Mouse (Mus musculus): ENCODE measurements around the gene Xpnpep3. TPM values are rescaled to one million over a fixed set of nuclear protein-coding genes. Genes with fewer than 3 reads are reported as not detected.

The Xpnpep3 gene
- polyA plus RNA-seq, 1 experiment = 5.9 TPM

DNA sequence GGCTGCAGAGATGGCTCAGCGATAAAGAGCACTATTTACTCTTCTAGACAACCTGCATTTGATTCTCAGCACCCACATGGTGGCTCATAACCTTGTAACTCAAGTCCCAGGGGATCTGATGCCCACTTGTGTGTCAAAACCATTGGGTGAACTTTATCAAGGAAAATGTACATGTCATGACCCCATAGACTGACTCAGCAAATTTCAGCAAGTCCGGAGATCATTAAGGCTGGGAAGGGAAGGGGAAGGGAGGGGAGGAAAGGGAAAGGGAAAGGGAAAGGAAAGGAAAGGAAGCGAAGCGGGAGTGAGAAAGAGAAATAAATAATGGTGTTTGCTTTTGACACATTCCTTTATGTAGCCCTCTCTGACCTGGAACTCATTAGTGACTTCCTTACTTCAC, 18.1 kb downstream of the Xpnpep3 start:
- no peak overlapping the region for H3K27ac ChIP-seq (ENCODE audit: control insufficient read depth, insufficient read depth, low read depth, low read length, poor library complexity)
- WGBS = 87% methylated on average over 4 of the region's 4 CpGs

GRCm38 (mm10) chr15:81421454-81421853, 21.5 kb downstream of the Xpnpep3 start:
- 19% methylated on average over 1 of the region's 1 CpGs for WGBS
- Histone ChIP-seq H3K27ac (ENCODE audit: control insufficient read depth, insufficient read depth, low read depth, low read length, poor library complexity) (no peak overlapping the region), H3K4me3 (replicated peaks; ENCODE audit: control insufficient read depth, low read depth, low read length) (no peak overlapping the region), H3K4me1 (ENCODE audit: control insufficient read depth, insufficient read depth, low read length) (peaks cover 4% of the 10 kb centered on the region)
- TF ChIP-seq POLR2A (IDR thresholded peaks at IDR 0.05; ENCODE audit: borderline replicate concordance, control insufficient read depth, low read depth, low read length) (no peak), CTCF (IDR thresholded peaks at IDR 0.05; ENCODE audit: control insufficient read depth, insufficient read depth, low read length) (no peak)

More for the DNA sequence above, 18.1 kb downstream of the Xpnpep3 start:
- TF ChIP-seq CTCF (IDR thresholded peaks at IDR 0.05; ENCODE audit: control insufficient read depth, insufficient read depth, low read length) (no peak), POLR2A (IDR thresholded peaks at IDR 0.05; ENCODE audit: borderline replicate concordance, control insufficient read depth, low read depth, low read length) (no peak)
- Histone ChIP-seq H3K4me1 (ENCODE audit: control insufficient read depth, insufficient read depth, low read length) (peaks cover 4% of the 10 kb centered on the region), H3K4me3 (replicated peaks; ENCODE audit: control insufficient read depth, low read depth, low read length) (no peak overlapping the region)

GRCm38 (mm10) chr15:81422156-81422681, 22.3 kb downstream of the Xpnpep3 start:
- WGBS = 74% methylated on average over 7 of the region's 7 CpGs
- TF ChIP-seq CTCF (IDR thresholded peaks at IDR 0.05; ENCODE audit: control insufficient read depth, insufficient read depth, low read length) = no peak
- no peak overlapping the region for H3K4me3 ChIP-seq (replicated peaks; ENCODE audit: control insufficient read depth, low read depth, low read length)
- no peak overlapping the region for H3K27ac ChIP-seq (ENCODE audit: control insufficient read depth, insufficient read depth, low read depth, low read length, poor library complexity)
- peaks cover 3% of the 10 kb centered on the region for H3K4me1 ChIP-seq (ENCODE audit: control insufficient read depth, insufficient read depth, low read length)

DNA sequence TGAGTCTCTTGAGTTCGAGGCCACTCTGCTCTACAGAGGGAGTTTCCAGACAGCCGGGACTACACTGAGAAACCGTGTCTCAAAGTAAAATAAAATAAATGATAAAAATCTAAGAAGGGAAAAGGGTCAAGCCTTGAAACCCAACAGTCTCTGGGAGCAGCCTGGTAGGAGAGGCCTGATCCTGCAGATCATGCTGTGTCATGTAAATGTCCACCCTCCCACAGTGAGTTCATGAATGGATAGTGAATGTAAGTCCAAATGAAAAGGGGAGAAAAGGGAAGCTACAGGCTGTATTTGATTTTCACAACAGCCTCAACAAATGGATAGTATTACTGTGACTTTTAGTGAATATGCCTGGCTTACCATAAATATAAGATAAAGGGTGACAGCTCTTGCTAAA, 25.4 kb downstream of the Xpnpep3 start:
- peaks cover 3% of the 10 kb centered on the region for H3K4me1 ChIP-seq (ENCODE audit: control insufficient read depth, insufficient read depth, low read length)
- H3K4me3 ChIP-seq (replicated peaks; ENCODE audit: control insufficient read depth, low read depth, low read length) = no peak overlapping the region
- WGBS = 88% methylated on average over 3 of the region's 3 CpGs
- no peak for TF ChIP-seq POLR2A (IDR thresholded peaks at IDR 0.05; ENCODE audit: borderline replicate concordance, control insufficient read depth, low read depth, low read length)
- TF ChIP-seq CTCF (IDR thresholded peaks at IDR 0.05; ENCODE audit: control insufficient read depth, insufficient read depth, low read length) = no peak
- H3K27ac ChIP-seq (ENCODE audit: control insufficient read depth, insufficient read depth, low read depth, low read length, poor library complexity) = no peak overlapping the region

DNA sequence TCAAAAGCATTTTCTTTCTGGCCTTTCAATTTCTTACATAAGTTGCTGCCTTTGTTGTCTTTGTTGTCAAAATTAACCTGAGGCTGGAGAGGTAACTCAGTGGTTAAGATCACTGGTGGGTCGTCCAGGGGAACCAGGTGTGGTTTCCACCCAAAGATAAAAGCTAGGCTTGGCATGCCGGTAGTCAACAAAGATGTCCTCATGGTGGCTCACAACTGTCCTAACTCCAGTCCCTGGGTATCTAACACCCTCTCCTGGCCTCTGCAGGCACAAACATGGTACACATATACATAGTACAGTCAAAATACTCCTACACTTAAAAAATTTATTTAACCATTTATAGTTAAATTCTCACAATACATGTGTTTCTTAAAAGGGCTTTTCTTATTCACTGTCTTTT, 28.0 kb downstream of the Xpnpep3 start:
- Histone ChIP-seq H3K27ac (ENCODE audit: control insufficient read depth, insufficient read depth, low read depth, low read length, poor library complexity) (no peak overlapping the region), H3K4me3 (replicated peaks; ENCODE audit: control insufficient read depth, low read depth, low read length) (no peak overlapping the region), H3K4me1 (ENCODE audit: control insufficient read depth, insufficient read depth, low read length) (no peaks in the 10 kb centered on the region; the same call in 1 of the 2 replicates)
- 66% methylated on average over 2 of the region's 2 CpGs for WGBS
- TF ChIP-seq CTCF (IDR thresholded peaks at IDR 0.05; ENCODE audit: control insufficient read depth, insufficient read depth, low read length) = no peak
- no peak for TF ChIP-seq POLR2A (IDR thresholded peaks at IDR 0.05; ENCODE audit: borderline replicate concordance, control insufficient read depth, low read depth, low read length)

GRCm38 (mm10) chr15:81431195-81431594, 31.3 kb downstream of the Xpnpep3 start:
- Histone ChIP-seq H3K27ac (ENCODE audit: control insufficient read depth, insufficient read depth, low read depth, low read length, poor library complexity) (no peak overlapping the region), H3K4me3 (replicated peaks; ENCODE audit: control insufficient read depth, low read depth, low read length) (no peak overlapping the region), H3K4me1 (ENCODE audit: control insufficient read depth, insufficient read depth, low read length) (no peaks in the 10 kb centered on the region)
- TF ChIP-seq CTCF (IDR thresholded peaks at IDR 0.05; ENCODE audit: control insufficient read depth, insufficient read depth, low read length) (no peak), POLR2A (IDR thresholded peaks at IDR 0.05; ENCODE audit: borderline replicate concordance, control insufficient read depth, low read depth, low read length) (no peak)
- WGBS = 80% methylated on average over 1 of the region's 1 CpGs

DNA sequence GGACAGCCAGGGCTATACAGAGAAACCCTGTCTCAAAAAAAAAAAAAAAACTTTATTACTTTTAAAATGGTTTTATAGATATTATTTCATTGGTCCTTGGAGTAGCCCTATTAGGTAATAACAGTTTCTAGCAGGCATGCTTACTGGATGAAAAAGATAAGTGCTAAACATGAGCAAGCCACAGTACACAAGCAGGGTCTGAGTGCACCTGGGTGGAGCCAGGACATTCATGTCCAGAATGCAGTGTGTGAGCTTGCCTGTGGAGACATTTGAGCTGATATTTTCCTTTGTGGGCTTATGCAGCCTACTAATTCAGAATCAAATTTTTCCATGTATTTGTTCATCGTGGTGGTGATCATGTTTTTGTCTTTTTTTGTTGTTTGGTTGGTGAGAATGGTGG, 38.4 kb downstream of the Xpnpep3 start:
- Histone ChIP-seq H3K4me1 (ENCODE audit: control insufficient read depth, insufficient read depth, low read length) (no peaks in the 10 kb centered on the region), H3K27ac (ENCODE audit: control insufficient read depth, insufficient read depth, low read depth, low read length, poor library complexity) (no peak overlapping the region), H3K4me3 (replicated peaks; ENCODE audit: control insufficient read depth, low read depth, low read length) (no peak overlapping the region)
- TF ChIP-seq CTCF (IDR thresholded peaks at IDR 0.05; ENCODE audit: control insufficient read depth, insufficient read depth, low read length) (no peak), POLR2A (IDR thresholded peaks at IDR 0.05; ENCODE audit: borderline replicate concordance, control insufficient read depth, low read depth, low read length) (no peak)
- WGBS = 86% methylated on average over 1 of the region's 1 CpGs

- no peak for TF ChIP-seq POLR2A (IDR thresholded peaks at IDR 0.05; ENCODE audit: borderline replicate concordance, control insufficient read depth, low read depth, low read length)
- no peak for TF ChIP-seq CTCF (IDR thresholded peaks at IDR 0.05; ENCODE audit: control insufficient read depth, insufficient read depth, low read length)
- Histone ChIP-seq H3K4me3 (replicated peaks; ENCODE audit: control insufficient read depth, low read depth, low read length) (no peak overlapping the region), H3K27ac (ENCODE audit: control insufficient read depth, insufficient read depth, low read depth, low read length, poor library complexity) (no peak overlapping the region), H3K4me1 (ENCODE audit: control insufficient read depth, insufficient read depth, low read length) (no peaks in the 10 kb centered on the region)
These were observed 39.3 kb downstream of the Xpnpep3 start for GRCm38 (mm10) chr15:81439236-81439635.

DNA sequence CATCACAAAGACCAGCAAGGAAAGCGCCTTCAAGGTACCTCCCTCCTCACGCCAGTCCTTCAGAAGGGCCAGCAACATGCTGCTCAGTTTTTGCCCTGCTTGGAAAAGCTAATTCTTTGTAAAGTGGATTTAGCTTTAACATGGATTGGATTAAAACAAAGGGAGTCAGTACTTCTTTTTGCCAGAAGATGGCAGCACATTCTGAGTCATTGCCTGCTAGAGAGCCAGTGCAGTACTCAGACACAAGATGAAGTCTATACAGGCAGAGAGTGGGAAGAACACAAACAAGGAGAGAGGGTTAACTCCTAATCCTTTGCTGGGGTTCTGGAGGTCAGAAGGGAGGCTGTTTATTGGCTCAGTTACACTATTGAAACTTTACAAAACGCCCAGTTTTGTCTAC, 48.5 kb downstream of the Xpnpep3 start:
- Histone ChIP-seq H3K27ac (ENCODE audit: control insufficient read depth, insufficient read depth, low read depth, low read length, poor library complexity) (no peak overlapping the region), H3K4me1 (ENCODE audit: control insufficient read depth, insufficient read depth, low read length) (no peaks in the 10 kb centered on the region), H3K4me3 (replicated peaks; ENCODE audit: control insufficient read depth, low read depth, low read length) (no peak overlapping the region)
- TF ChIP-seq CTCF (IDR thresholded peaks at IDR 0.05; ENCODE audit: control insufficient read depth, insufficient read depth, low read length) (no peak), POLR2A (IDR thresholded peaks at IDR 0.05; ENCODE audit: borderline replicate concordance, control insufficient read depth, low read depth, low read length) (no peak)
- WGBS = 55% methylated on average over 3 of the region's 3 CpGs
